Mouse (Mus musculus): ENCODE measurements at regions not wholly inside any gene's neighbourhood (a gene's known extent, or its start where the extent isn't known, plus 50 kb on each side); places are given as distances from the start of the nearest gene placed in this dataset.
"Not testable (repeated sequence)": the region's sequence is repeated elsewhere in the genome, so short reads cannot be mapped to it uniquely, and the experiment has no call there.

- no peak overlapping the region for H3K4me2 ChIP-seq
- H3K36me3 ChIP-seq (replicated peaks) = no peaks in the 10 kb centered on the region
- no peak overlapping the region for H3K4me3 ChIP-seq
- no peaks in the 10 kb centered on the region for H3K27me3 ChIP-seq (replicated peaks)
- H3K27ac ChIP-seq = no peak overlapping the region
- no peak for ATAC-seq (replicated peaks)
- no peaks in the 10 kb centered on the region for H3K4me1 ChIP-seq
- no peaks in the 10 kb centered on the region for H3K9me3 ChIP-seq
- H3K9ac ChIP-seq = no peak overlapping the region
Measured at GRCm38 (mm10) chrX:157107747-157108146, 307.4 kb downstream of the Phex start.

GRCm38 (mm10) chrX:157080025-157080424, 335.1 kb downstream of the Phex start:
- Histone ChIP-seq H3K4me1 (no peaks in the 10 kb centered on the region), H3K9ac (no peak overlapping the region), H3K9me3 (no peaks in the 10 kb centered on the region), H3K4me2 (no peak overlapping the region), H3K27ac (no peak overlapping the region), H3K36me3 (replicated peaks) (no peaks in the 10 kb centered on the region), H3K27me3 (replicated peaks) (no peaks in the 10 kb centered on the region), H3K4me3 (no peak overlapping the region)
- ATAC-seq (replicated peaks) = no peak

- Histone ChIP-seq H3K4me3 (no peak overlapping the region), H3K9ac (no peak overlapping the region), H3K27ac (no peak overlapping the region), H3K27me3 (replicated peaks) (no peaks in the 10 kb centered on the region), H3K9me3 (no peaks in the 10 kb centered on the region), H3K4me1 (no peaks in the 10 kb centered on the region), H3K36me3 (replicated peaks) (no peaks in the 10 kb centered on the region), H3K4me2 (no peak overlapping the region)
- 37% methylated on average over 2 of the region's 2 CpGs for WGBS
- ATAC-seq (replicated peaks) = no peak
Measured at GRCm38 (mm10) chrX:157079606-157080005, 335.5 kb downstream of the Phex start.

GRCm38 (mm10) chrX:157078061-157078460, 337.1 kb downstream of the Phex start:
- 95% methylated on average over 4 of the region's 5 CpGs for WGBS
- H3K36me3 ChIP-seq (replicated peaks); H3K4me3 ChIP-seq; H3K4me1 ChIP-seq; H3K9me3 ChIP-seq; H3K27me3 ChIP-seq (replicated peaks); H3K27ac ChIP-seq; H3K4me2 ChIP-seq; ATAC-seq (replicated peaks); H3K9ac ChIP-seq: not testable (repeated sequence)

DNA sequence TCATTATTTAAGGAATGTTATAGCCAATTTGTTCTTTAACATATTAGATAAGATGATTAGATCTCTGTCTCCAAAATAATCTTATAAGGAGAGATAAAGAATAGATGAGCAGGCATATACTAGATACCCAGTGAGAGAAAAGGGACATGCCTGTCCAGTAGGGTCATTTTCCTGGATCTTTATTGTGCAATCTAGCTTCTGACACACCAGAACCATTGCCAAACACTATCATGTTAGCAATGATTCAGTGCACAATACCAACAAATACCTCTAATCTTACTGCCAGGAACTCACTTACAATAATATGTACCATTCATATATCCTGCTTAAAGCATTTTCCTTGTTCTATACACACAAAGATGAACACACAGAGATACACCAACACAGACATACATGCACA, 338.9 kb downstream of the Phex start:
- Histone ChIP-seq H3K4me2 (no peak overlapping the region), H3K27ac (no peak overlapping the region), H3K9ac (no peak overlapping the region), H3K27me3 (replicated peaks) (no peaks in the 10 kb centered on the region), H3K4me1 (no peaks in the 10 kb centered on the region), H3K9me3 (no peaks in the 10 kb centered on the region), H3K36me3 (replicated peaks) (no peaks in the 10 kb centered on the region), H3K4me3 (no peak overlapping the region)
- no peak for ATAC-seq (replicated peaks)

DNA sequence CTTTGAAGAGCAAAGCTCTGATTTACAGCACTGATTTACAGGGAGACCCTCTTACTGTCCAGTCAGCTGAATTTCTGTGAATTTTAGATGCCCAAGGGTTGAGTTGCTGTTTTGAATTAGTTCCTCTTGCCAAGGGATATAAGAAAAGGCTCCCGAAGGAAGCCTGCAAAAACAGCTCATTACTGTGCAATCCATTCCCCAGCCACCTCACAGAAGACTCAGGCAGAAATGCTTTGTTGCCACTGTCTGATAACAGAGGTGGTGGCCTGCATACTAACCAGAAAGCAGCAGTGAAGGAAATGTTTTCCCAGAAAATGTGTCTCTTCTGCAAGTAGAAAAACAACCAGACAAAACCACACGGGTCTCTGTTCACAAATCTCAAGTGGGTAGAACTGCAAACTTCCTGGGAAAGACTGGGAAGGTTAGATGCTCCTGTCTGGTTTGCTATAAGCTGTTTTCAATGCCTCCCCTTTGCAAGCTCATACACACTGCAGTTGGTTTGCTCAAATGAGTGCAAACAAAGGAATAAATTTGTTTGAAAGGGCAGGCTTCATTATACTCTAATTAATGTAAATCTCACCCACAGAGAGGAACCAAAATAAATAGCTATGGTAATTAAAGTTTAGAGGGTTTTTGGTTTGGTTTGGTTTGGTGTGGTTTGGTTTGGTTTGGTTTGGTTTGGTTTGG, 363.3 kb downstream of the Phex start:
- no peak overlapping the region for H3K9ac ChIP-seq
- no peaks in the 10 kb centered on the region for H3K9me3 ChIP-seq
- WGBS = 26% methylated on average over 2 of the region's 2 CpGs

DNA sequence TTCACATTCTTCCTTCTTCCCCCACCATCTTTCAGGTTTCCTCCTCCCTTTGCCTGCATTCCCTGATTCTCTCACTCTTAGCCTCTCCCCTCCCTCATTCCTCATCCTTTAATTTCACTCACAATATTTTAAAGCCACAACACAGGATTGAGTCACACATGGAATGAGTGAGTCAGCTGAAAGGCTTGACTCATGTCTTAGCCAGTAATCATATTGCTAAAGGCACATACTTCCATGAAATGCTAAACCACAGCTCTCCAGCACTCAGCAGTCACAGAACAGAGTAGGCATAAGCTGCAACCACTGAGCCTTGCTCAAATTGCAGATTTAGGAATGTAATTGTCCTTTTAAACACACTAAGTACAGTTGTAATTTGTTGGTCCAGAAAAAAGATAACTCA, 386.2 kb downstream of the Phex start:
- Histone ChIP-seq H3K36me3 (replicated peaks) (no peaks in the 10 kb centered on the region), H3K27me3 (replicated peaks) (no peaks in the 10 kb centered on the region), H3K9ac (no peak overlapping the region), H3K4me3 (no peak overlapping the region), H3K4me1 (no peaks in the 10 kb centered on the region), H3K4me2 (no peak overlapping the region), H3K9me3 (no peaks in the 10 kb centered on the region), H3K27ac (no peak overlapping the region)
- ATAC-seq (replicated peaks) = no peak

More for the DNA sequence above, 363.3 kb downstream of the Phex start:
- H3K4me1 ChIP-seq = no peaks in the 10 kb centered on the region
- ATAC-seq (replicated peaks) = peak; percentile 94
- H3K27ac ChIP-seq = peak overlapping the region; percentile 43
- no peaks in the 10 kb centered on the region for H3K27me3 ChIP-seq (replicated peaks)
- H3K36me3 ChIP-seq (replicated peaks) = no peaks in the 10 kb centered on the region
- no peak overlapping the region for H3K4me3 ChIP-seq
- no peak overlapping the region for H3K4me2 ChIP-seq

DNA sequence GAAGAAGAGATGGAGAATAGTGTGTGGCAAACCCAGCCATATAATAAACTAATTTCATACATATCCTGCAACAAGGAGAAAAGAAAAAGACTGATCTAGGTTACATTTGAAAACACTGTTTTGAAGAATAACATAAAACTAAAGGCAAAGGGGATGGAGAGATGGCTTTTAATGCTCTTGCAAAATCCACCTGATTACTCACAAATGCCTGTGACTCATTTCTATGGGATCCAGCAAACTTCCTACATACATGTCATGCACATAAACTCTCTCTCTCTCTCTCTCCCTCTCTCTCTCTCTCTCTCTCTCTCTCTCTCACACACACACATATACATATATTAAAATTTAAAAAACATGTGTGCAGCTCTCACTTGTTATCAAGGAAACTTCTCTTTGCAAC, 390.8 kb downstream of the Phex start:
- ATAC-seq (replicated peaks) = no peak
- Histone ChIP-seq H3K4me2 (no peak overlapping the region), H3K27me3 (replicated peaks) (no peaks in the 10 kb centered on the region), H3K9ac (no peak overlapping the region), H3K36me3 (replicated peaks) (no peaks in the 10 kb centered on the region), H3K4me3 (no peak overlapping the region), H3K4me1 (no peaks in the 10 kb centered on the region), H3K27ac (no peak overlapping the region), H3K9me3 (no peaks in the 10 kb centered on the region)

DNA sequence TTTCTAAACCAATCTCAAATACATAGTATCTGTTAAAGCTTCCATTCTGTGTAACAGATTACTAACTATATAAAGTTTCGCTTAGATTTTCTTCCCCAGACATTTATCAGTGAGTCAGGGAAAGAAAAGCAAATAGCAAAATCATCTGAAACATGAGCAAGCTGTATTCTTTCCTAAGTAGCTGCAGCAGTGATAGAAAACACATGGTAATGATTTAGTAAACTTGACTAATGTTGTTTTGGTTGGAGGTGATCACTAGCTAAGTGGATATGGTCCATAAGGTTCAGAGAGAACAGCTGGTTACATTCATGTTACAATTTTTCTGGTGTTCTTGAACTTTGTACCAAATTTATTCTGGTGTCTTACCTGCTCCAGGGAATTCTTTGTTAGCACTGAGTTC, 393.3 kb downstream of the Phex start:
- H3K4me2 ChIP-seq = no peak overlapping the region
- whole genome bisulfite sequencing = 98% methylated on average over 1 of the region's 1 CpGs
- no peaks in the 10 kb centered on the region for H3K27me3 ChIP-seq (replicated peaks)
- H3K36me3 ChIP-seq (replicated peaks) = no peaks in the 10 kb centered on the region
- H3K4me3 ChIP-seq = no peak overlapping the region
- no peak overlapping the region for H3K27ac ChIP-seq
- no peak overlapping the region for H3K9ac ChIP-seq
- no peaks in the 10 kb centered on the region for H3K4me1 ChIP-seq
- no peaks in the 10 kb centered on the region for H3K9me3 ChIP-seq
- no peak for ATAC-seq (replicated peaks)

DNA sequence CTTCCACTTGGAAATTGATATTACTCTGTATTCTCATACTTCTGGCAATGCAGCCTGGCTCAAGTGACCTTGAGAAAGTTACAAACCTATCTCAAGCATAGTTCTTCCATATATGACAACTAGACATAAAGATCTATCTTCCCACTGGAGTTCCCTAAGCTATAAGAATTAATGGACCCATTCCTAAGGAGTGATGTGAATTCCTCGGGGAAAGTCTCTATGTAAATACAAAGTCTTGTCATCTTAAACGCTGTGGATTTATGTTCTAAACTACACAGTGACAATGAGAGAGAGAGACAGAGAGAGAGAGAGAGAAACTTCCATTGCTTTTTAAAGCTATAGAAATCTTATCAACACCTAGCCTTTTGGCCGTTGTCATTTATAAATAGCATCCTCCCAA, 394.8 kb downstream of the Phex start:
- no peak overlapping the region for H3K9ac ChIP-seq
- H3K27ac ChIP-seq = no peak overlapping the region
- WGBS = 90% methylated on average over 3 of the region's 3 CpGs
- no peaks in the 10 kb centered on the region for H3K27me3 ChIP-seq (replicated peaks)
- no peak for ATAC-seq (replicated peaks)
- no peak overlapping the region for H3K4me2 ChIP-seq
- no peaks in the 10 kb centered on the region for H3K9me3 ChIP-seq
- no peaks in the 10 kb centered on the region for H3K4me1 ChIP-seq
- no peaks in the 10 kb centered on the region for H3K36me3 ChIP-seq (replicated peaks)
- no peak overlapping the region for H3K4me3 ChIP-seq

DNA sequence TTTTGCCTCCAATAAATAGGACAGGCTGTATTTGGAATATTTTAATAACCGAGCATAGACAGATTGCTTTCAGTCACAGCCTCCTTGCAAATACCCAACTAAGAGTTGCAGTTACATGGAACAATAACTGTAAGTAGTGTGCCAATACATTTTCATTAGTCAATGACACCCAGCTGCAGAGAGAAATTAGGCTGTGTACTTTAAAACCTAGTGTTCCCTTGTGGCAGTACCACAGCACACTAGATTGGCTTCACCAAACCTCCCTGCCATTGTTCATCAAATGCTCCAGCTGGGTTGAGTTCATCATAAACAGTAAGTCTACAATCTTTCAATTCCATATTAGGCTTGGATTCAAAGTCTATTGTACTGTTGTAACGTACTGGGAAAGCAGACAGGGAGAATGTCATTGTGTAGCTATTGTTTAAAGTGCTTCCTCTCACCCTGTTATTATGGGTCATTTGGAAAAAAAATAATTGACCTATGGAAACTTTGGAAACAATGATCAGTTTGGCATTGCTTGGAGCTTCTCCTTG, 425.1 kb downstream of the Phex start:
- Histone ChIP-seq H3K4me1 (no peaks in the 10 kb centered on the region), H3K4me3 (no peak overlapping the region), H3K4me2 (no peak overlapping the region), H3K27me3 (replicated peaks) (no peaks in the 10 kb centered on the region), H3K36me3 (replicated peaks) (no peaks in the 10 kb centered on the region), H3K9ac (no peak overlapping the region), H3K27ac (no peak overlapping the region), H3K9me3 (no peaks in the 10 kb centered on the region)
- ATAC-seq (replicated peaks) = no peak
- WGBS = 74% methylated on average over 2 of the region's 2 CpGs

GRCm38 (mm10) chrX:156947093-156947492, 468.0 kb downstream of the Phex start:
- no peak overlapping the region for H3K9ac ChIP-seq
- ATAC-seq (replicated peaks) = no peak
- H3K4me2 ChIP-seq = no peak overlapping the region
- no peak overlapping the region for H3K27ac ChIP-seq
- no peak overlapping the region for H3K4me3 ChIP-seq
- H3K36me3 ChIP-seq (replicated peaks) = no peaks in the 10 kb centered on the region
- 100% methylated on average over 1 of the region's 1 CpGs for WGBS
- no peaks in the 10 kb centered on the region for H3K9me3 ChIP-seq
- no peaks in the 10 kb centered on the region for H3K4me1 ChIP-seq
- no peaks in the 10 kb centered on the region for H3K27me3 ChIP-seq (replicated peaks)

DNA sequence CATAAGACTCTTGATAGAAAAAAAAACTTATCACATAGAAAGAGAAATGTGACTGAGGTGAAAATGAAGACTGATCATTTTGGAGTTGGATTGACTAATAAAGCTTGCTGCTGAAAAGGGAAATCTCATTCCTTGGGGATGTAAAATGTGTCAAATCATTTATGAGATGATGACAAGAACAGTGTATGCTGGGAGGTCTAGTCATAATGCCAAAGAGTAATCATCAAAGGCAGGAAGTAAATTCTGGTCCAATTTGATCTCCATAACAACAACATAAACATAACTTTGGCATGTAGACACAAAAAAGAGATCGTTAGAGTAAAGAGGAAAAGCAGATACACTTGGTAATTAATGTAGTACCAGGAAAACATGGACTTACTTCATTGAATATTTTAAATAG, 470.9 kb downstream of the Phex start:
- no peaks in the 10 kb centered on the region for H3K9me3 ChIP-seq
- 77% methylated on average over 1 of the region's 1 CpGs for whole genome bisulfite sequencing
- no peaks in the 10 kb centered on the region for H3K27me3 ChIP-seq (replicated peaks)
- no peak overlapping the region for H3K27ac ChIP-seq
- H3K9ac ChIP-seq = no peak overlapping the region
- no peaks in the 10 kb centered on the region for H3K4me1 ChIP-seq
- H3K4me3 ChIP-seq = no peak overlapping the region
- no peaks in the 10 kb centered on the region for H3K36me3 ChIP-seq (replicated peaks)
- H3K4me2 ChIP-seq = no peak overlapping the region
- ATAC-seq (replicated peaks) = no peak

Data from midbrain, embryonic 15.5 days (tissue).